Mouse (Mus musculus): ENCODE measurements at regions not wholly inside any gene's neighbourhood (a gene's known extent, or its start where the extent isn't known, plus 50 kb on each side); places are given as distances from the start of the nearest gene placed in this dataset.
A peak's percentile ranks its signal among the peaks of the same experiment; 100 is the strongest.

GRCm38 (mm10) chr3:38695836-38696235, 190.9 kb upstream of the Fat4 start:
- H3K4me3 ChIP-seq = no peak overlapping the region
- WGBS = 25% methylated on average over 7 of the region's 7 CpGs
- intact Hi-C loops (cut with DNase I) = no loop called here
- H3K27ac ChIP-seq = no peak overlapping the region
- no peaks in the 10 kb centered on the region for H3K27me3 ChIP-seq (ENCODE audit: control insufficient read depth, insufficient read depth, low read length)
- no peak overlapping the region for H3K9ac ChIP-seq (ENCODE audit: low read depth, low read length)
- peak in 1 of 2 experiments; percentile 17 for DNase-seq
- no peak for TF ChIP-seq POLR2A (IDR thresholded peaks at IDR 0.05; ENCODE audit: insufficient read depth, low read depth, low read length)
- TF ChIP-seq EP300 (IDR thresholded peaks at IDR 0.05; ENCODE audit: insufficient read depth, low read depth, low read length) = no peak
- TF ChIP-seq CTCF (IDR thresholded peaks at IDR 0.05) = no peak
- no peaks in the 10 kb centered on the region for H3K4me1 ChIP-seq (ENCODE audit: control insufficient read depth, insufficient read depth, low read length)
- no peaks in the 10 kb centered on the region for H3K36me3 ChIP-seq (ENCODE audit: control insufficient read depth, insufficient read depth, low read length)
- H3K79me2 ChIP-seq (replicated peaks; ENCODE audit: control insufficient read depth, insufficient read depth, low read length) = no peaks in the 10 kb centered on the region

- H3K36me3 ChIP-seq (ENCODE audit: control insufficient read depth, insufficient read depth, low read length) = no peaks in the 10 kb centered on the region
- no peak overlapping the region for H3K9ac ChIP-seq (ENCODE audit: low read depth, low read length)
- H3K4me3 ChIP-seq = no peak overlapping the region
- no peaks in the 10 kb centered on the region for H3K4me1 ChIP-seq (ENCODE audit: control insufficient read depth, insufficient read depth, low read length)
- intact Hi-C loops (cut with DNase I) = no loop called here
- no peak for DNase-seq
- TF ChIP-seq EP300 (IDR thresholded peaks at IDR 0.05; ENCODE audit: insufficient read depth, low read depth, low read length) = no peak
- no peak for TF ChIP-seq CTCF (IDR thresholded peaks at IDR 0.05)
- TF ChIP-seq POLR2A (IDR thresholded peaks at IDR 0.05; ENCODE audit: insufficient read depth, low read depth, low read length) = no peak
- H3K27me3 ChIP-seq (ENCODE audit: control insufficient read depth, insufficient read depth, low read length) = no peaks in the 10 kb centered on the region
- H3K79me2 ChIP-seq (replicated peaks; ENCODE audit: control insufficient read depth, insufficient read depth, low read length) = no peaks in the 10 kb centered on the region
- H3K27ac ChIP-seq = no peak overlapping the region
These were observed 194.0 kb upstream of the Fat4 start for GRCm38 (mm10) chr3:38692768-38693167.

GRCm38 (mm10) chr3:38684247-38684991, 199.8 kb upstream of the Ankrd50 start:
- TF ChIP-seq EP300 (IDR thresholded peaks at IDR 0.05; ENCODE audit: insufficient read depth, low read depth, low read length) = no peak
- no peak for TF ChIP-seq POLR2A (IDR thresholded peaks at IDR 0.05; ENCODE audit: insufficient read depth, low read depth, low read length)
- TF ChIP-seq CTCF (IDR thresholded peaks at IDR 0.05) = no peak
- Histone ChIP-seq H3K79me2 (replicated peaks; ENCODE audit: control insufficient read depth, insufficient read depth, low read length) (no peaks in the 10 kb centered on the region), H3K4me1 (ENCODE audit: control insufficient read depth, insufficient read depth, low read length) (no peaks in the 10 kb centered on the region), H3K36me3 (ENCODE audit: control insufficient read depth, insufficient read depth, low read length) (no peaks in the 10 kb centered on the region), H3K9ac (ENCODE audit: low read depth, low read length) (no peak overlapping the region), H3K27ac (no peak overlapping the region), H3K27me3 (ENCODE audit: control insufficient read depth, insufficient read depth, low read length) (no peaks in the 10 kb centered on the region), H3K4me3 (no peak overlapping the region)
- DNase-seq = no peak
- 88% methylated on average over 4 of the region's 4 CpGs for WGBS
- intact Hi-C loops (cut with DNase I) = no loop called here

- H3K36me3 ChIP-seq (ENCODE audit: control insufficient read depth, insufficient read depth, low read length) = no peaks in the 10 kb centered on the region
- no peak overlapping the region for H3K27ac ChIP-seq
- WGBS = 64% methylated on average over 17 of the region's 17 CpGs
- no peak for TF ChIP-seq POLR2A (IDR thresholded peaks at IDR 0.05; ENCODE audit: insufficient read depth, low read depth, low read length)
- TF ChIP-seq CTCF (IDR thresholded peaks at IDR 0.05) = no peak
- no peak for TF ChIP-seq EP300 (IDR thresholded peaks at IDR 0.05; ENCODE audit: insufficient read depth, low read depth, low read length)
- H3K9ac ChIP-seq (ENCODE audit: low read depth, low read length) = no peak overlapping the region
- intact Hi-C loops (cut with DNase I) = no loop called here
- no peaks in the 10 kb centered on the region for H3K4me1 ChIP-seq (ENCODE audit: control insufficient read depth, insufficient read depth, low read length)
- H3K79me2 ChIP-seq (replicated peaks; ENCODE audit: control insufficient read depth, insufficient read depth, low read length) = no peaks in the 10 kb centered on the region
- no peaks in the 10 kb centered on the region for H3K27me3 ChIP-seq (ENCODE audit: control insufficient read depth, insufficient read depth, low read length)
- no peak for DNase-seq
- H3K4me3 ChIP-seq = no peak overlapping the region
These were observed 179.2 kb upstream of the Ankrd50 start for GRCm38 (mm10) chr3:38663670-38664494.

GRCm38 (mm10) chr3:38663023-38663422, 178.4 kb upstream of the Ankrd50 start:
- Histone ChIP-seq H3K27me3 (ENCODE audit: control insufficient read depth, insufficient read depth, low read length) (no peaks in the 10 kb centered on the region), H3K79me2 (replicated peaks; ENCODE audit: control insufficient read depth, insufficient read depth, low read length) (no peaks in the 10 kb centered on the region), H3K4me3 (no peak overlapping the region), H3K9ac (ENCODE audit: low read depth, low read length) (no peak overlapping the region), H3K36me3 (ENCODE audit: control insufficient read depth, insufficient read depth, low read length) (no peaks in the 10 kb centered on the region), H3K27ac (no peak overlapping the region), H3K4me1 (ENCODE audit: control insufficient read depth, insufficient read depth, low read length) (no peaks in the 10 kb centered on the region)
- no peak for DNase-seq
- TF ChIP-seq CTCF (IDR thresholded peaks at IDR 0.05) (peak; percentile 70), POLR2A (IDR thresholded peaks at IDR 0.05; ENCODE audit: insufficient read depth, low read depth, low read length) (no peak)
- WGBS = 69% methylated on average over 5 of the region's 5 CpGs
- intact Hi-C loops (cut with DNase I) = no loop called here

- H3K79me2 ChIP-seq (replicated peaks; ENCODE audit: control insufficient read depth, insufficient read depth, low read length) = no peaks in the 10 kb centered on the region
These were observed 172.1 kb upstream of the Ankrd50 start for GRCm38 (mm10) chr3:38656790-38657189.

More at GRCm38 (mm10) chr3:38656790-38657189, 172.1 kb upstream of the Ankrd50 start:
- intact Hi-C loops (cut with DNase I) = no loop called here
- DNase-seq = no peak
- no peaks in the 10 kb centered on the region for H3K27me3 ChIP-seq (ENCODE audit: control insufficient read depth, insufficient read depth, low read length)
- no peak overlapping the region for H3K27ac ChIP-seq
- WGBS = 82% methylated on average over 1 of the region's 1 CpGs
- H3K9ac ChIP-seq (ENCODE audit: low read depth, low read length) = no peak overlapping the region
- no peak for TF ChIP-seq CTCF (IDR thresholded peaks at IDR 0.05)
- TF ChIP-seq EP300 (IDR thresholded peaks at IDR 0.05; ENCODE audit: insufficient read depth, low read depth, low read length) = no peak
- TF ChIP-seq POLR2A (IDR thresholded peaks at IDR 0.05; ENCODE audit: insufficient read depth, low read depth, low read length) = no peak
- no peaks in the 10 kb centered on the region for H3K4me1 ChIP-seq (ENCODE audit: control insufficient read depth, insufficient read depth, low read length)
- no peaks in the 10 kb centered on the region for H3K36me3 ChIP-seq (ENCODE audit: control insufficient read depth, insufficient read depth, low read length)
- no peak overlapping the region for H3K4me3 ChIP-seq
